Mouse (Mus musculus): ENCODE results near the gene Calb2. TPM values are rescaled to one million over a fixed set of nuclear protein-coding genes. Genes with fewer than 3 reads are reported as not detected.

Gene Calb2
- total RNA-seq (2021), result under 1 TPM; 0.31 to 0.65 TPM

- peak; percentile 61 for DNase-seq
Observed at GRCm38 (mm10) chr8:110168046-110168445, at the start of gene Calb2. Calb2 (minus strand) TSS chr8:110168210.

- DNase-seq, result peak; percentile 100
Observed at GRCm38 (mm10) chr8:110217681-110218131, 49.7 kb upstream of the Calb2 start.

GRCm38 (mm10) chr8:110217198-110217597 is 49.2 kb upstream of the Calb2 start:
- DNase-seq, result peak; percentile 6

GRCm38 (mm10) chr8:110216253-110216652 is 48.2 kb upstream of the Calb2 start:
- DNase-seq, result no peak

GRCm38 (mm10) chr8:110215365-110215764 is 47.4 kb upstream of the Calb2 start, which contains the start of gene Cmtr2:
Cmtr2 (plus strand) TSS chr8:110215665.
- no peak for DNase-seq

GRCm38 (mm10) chr8:110201806-110202205 is 33.8 kb upstream of the Calb2 start:
- peak; percentile 12 for DNase-seq

GRCm38 (mm10) chr8:110196678-110197077 is 28.7 kb upstream of the Calb2 start:
- peak; percentile 73 for DNase-seq

- no peak for DNase-seq
Observed at GRCm38 (mm10) chr8:110188961-110189750, 21.1 kb upstream of the Calb2 start.

GRCm38 (mm10) chr8:110185538-110185937 is 17.5 kb upstream of the Calb2 start:
- DNase-seq, result no peak

- DNase-seq, result peak; percentile 10
Observed at GRCm38 (mm10) chr8:110183748-110184147, 15.7 kb upstream of the Calb2 start.

GRCm38 (mm10) chr8:110182735-110183367 is 14.8 kb upstream of the Calb2 start:
- DNase-seq, result no peak

GRCm38 (mm10) chr8:110177359-110178155 is 9.5 kb upstream of the Calb2 start:
- DNase-seq, result peak; percentile 25

- no peak for DNase-seq
Observed at GRCm38 (mm10) chr8:110174826-110175225, 6.8 kb upstream of the Calb2 start.

- no peak for DNase-seq
Observed at GRCm38 (mm10) chr8:110172161-110172560, 4.2 kb upstream of the Calb2 start.

- DNase-seq, result no peak
Observed at GRCm38 (mm10) chr8:110166270-110166669, 1.7 kb downstream of the Calb2 start.

- no peak for DNase-seq
Observed at GRCm38 (mm10) chr8:110162007-110162406, 6.0 kb downstream of the Calb2 start.

GRCm38 (mm10) chr8:110152951-110153350 is 15.1 kb downstream of the Calb2 start:
- DNase-seq, result no peak

GRCm38 (mm10) chr8:110145538-110145937 is 22.5 kb downstream of the Calb2 start:
- DNase-seq, result peak; percentile 66

GRCm38 (mm10) chr8:110140770-110141169 is 27.2 kb downstream of the Calb2 start:
- DNase-seq, result no peak

GRCm38 (mm10) chr8:110140156-110140555 is 27.9 kb downstream of the Calb2 start:
- DNase-seq, result no peak

GRCm38 (mm10) chr8:110135515-110135914 is 32.5 kb downstream of the Calb2 start:
- no peak for DNase-seq

GRCm38 (mm10) chr8:110134236-110134635 is 33.8 kb downstream of the Calb2 start:
- no peak for DNase-seq

GRCm38 (mm10) chr8:110130537-110130936 is 37.5 kb downstream of the Calb2 start:
- DNase-seq, result peak; percentile 83

Measured in heart, postnatal 4 days (tissue).